Mouse (Mus musculus) kidney, adult 2 months (tissue): ENCODE results near the gene Hist2h4.

Experiments used
- CTCF ChIP-seq: fragments of 200-500 bp; conservative IDR thresholded peaks from 2 replicates; pipeline ENCODE4 v1.5.1; 2011; ENCODE audit warnings: low read depth, mild to moderate bottlenecking, control low read depth, low read length, moderate library complexity, mixed read lengths; ENCODE audit not compliant: insufficient read depth, insufficient read length
- POLR2A ChIP-seq: fragments of 200-500 bp; IDR thresholded peaks from one replicate; pipeline ENCODE4 v1.6.1; 2011; ENCODE audit warnings: low read depth, low read length, control low read depth

DNA sequence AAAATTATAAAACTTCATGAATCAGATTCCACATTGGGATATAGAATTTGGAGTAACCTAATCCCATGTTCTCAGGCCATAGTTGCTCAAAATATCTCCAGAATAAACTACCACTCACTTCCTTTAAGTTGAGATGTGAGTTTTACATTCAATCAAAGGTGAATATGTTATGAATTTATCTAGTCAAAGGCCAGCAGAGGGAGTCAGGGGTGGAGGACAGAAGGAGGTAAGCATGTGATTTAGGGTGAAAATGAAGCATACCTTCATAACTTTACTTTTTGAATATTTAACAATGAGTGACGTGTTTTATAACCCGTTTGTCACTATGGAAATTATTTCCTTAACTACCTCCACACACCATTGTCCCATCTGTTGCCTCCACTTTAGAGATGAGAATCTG is 28.2 kb downstream of the Hist2h4 start:
- no peak for TF ChIP-seq POLR2A
- no peak for TF ChIP-seq CTCF
